Mouse (Mus musculus) liver, embryonic 11.5 days (tissue): ENCODE measurements around the gene Atox1. TPM values are rescaled to one million over a fixed set of nuclear protein-coding genes. Genes with fewer than 3 reads are reported as not detected.

Source experiments
- ATAC-seq: fragments of 200-750 bp; cut with Nextera tagmentation; replicated peaks from 2 replicates; pipeline ENCODE4 v1.8.0; 2017; ENCODE audit warnings: moderate number of reproducible peaks, mild to moderate bottlenecking, moderate TSS enrichment, moderate library complexity; ENCODE audit not compliant: low FRiP score
- DNase-seq: peaks from one replicate; pipeline ENCODE4 v3.0.0-alpha.2; 2017; ENCODE audit warnings: low spot score
- H3K27ac ChIP-seq: fragments of 300-500 bp; sonication (generic); 2 replicates; pipeline ENCODE4 v1.5.1; 2014; ENCODE audit warnings: mild to moderate bottlenecking, low read depth, low read length, control low read depth
- H3K27me3 ChIP-seq: fragments of 300-500 bp; sonication (generic); replicated peaks from 2 replicates; pipeline ENCODE4 v1.6.1; 2014; ENCODE audit warnings: low read length, mixed read lengths; ENCODE audit not compliant: control insufficient read depth, insufficient read depth
- H3K36me3 ChIP-seq: fragments of 300-500 bp; sonication (generic); 2 replicates; pipeline ENCODE4 v1.6.1; 2014; ENCODE audit warnings: mild to moderate bottlenecking, low read length, moderate library complexity, mixed read lengths; ENCODE audit not compliant: control insufficient read depth, insufficient read depth
- H3K4me1 ChIP-seq: fragments of 300-500 bp; sonication (generic); replicated peaks from 2 replicates; pipeline ENCODE4 v1.6.1; 2014; ENCODE audit warnings: low read length, mixed read lengths; ENCODE audit not compliant: control insufficient read depth, insufficient read depth
- H3K4me2 ChIP-seq: fragments of 300-500 bp; sonication (generic); 2 replicates; pipeline ENCODE4 v1.6.1; 2014; ENCODE audit warnings: mild to moderate bottlenecking, control low read depth, moderate library complexity
- H3K4me3 ChIP-seq: fragments of 300-500 bp; sonication (generic); 2 replicates; pipeline ENCODE4 v1.5.1; 2014; ENCODE audit warnings: low read depth, low read length, control low read depth
- H3K9ac ChIP-seq: fragments of 300-500 bp; sonication (generic); 2 replicates; pipeline ENCODE4 v1.6.1; 2014; ENCODE audit warnings: low read depth, low read length, control low read depth
- H3K9me3 ChIP-seq: fragments of 300-500 bp; sonication (generic); 2 replicates; pipeline ENCODE4 v1.6.1; 2016; ENCODE audit warnings: low read length, inconsistent platforms, mixed read lengths; ENCODE audit not compliant: control insufficient read depth
- WGBS: fragments of 180-500 bp; shearing (Covaris S2); extraction: QIAGEN DNeasy Blood & Tissue Kit; methylation state at CpG from one replicate; pipeline ENCODE4 v1.1.7; 2014; 5-methylcytosine and 5-hydroxymethylcytosine counted together
- polyA plus RNA-seq: library from polyadenylated mRNA; unstranded; fragments of >200 nt; fragmentation: Nextera tagmentation; extraction: Ambion mirVana; gene quantifications from 2 replicates; pipeline ENCODE4 v1.2.1, GENCODE M21; 2014

Atox1 gene
- 243 and 270 TPM in 2 replicates for polyA plus RNA-seq

DNA sequence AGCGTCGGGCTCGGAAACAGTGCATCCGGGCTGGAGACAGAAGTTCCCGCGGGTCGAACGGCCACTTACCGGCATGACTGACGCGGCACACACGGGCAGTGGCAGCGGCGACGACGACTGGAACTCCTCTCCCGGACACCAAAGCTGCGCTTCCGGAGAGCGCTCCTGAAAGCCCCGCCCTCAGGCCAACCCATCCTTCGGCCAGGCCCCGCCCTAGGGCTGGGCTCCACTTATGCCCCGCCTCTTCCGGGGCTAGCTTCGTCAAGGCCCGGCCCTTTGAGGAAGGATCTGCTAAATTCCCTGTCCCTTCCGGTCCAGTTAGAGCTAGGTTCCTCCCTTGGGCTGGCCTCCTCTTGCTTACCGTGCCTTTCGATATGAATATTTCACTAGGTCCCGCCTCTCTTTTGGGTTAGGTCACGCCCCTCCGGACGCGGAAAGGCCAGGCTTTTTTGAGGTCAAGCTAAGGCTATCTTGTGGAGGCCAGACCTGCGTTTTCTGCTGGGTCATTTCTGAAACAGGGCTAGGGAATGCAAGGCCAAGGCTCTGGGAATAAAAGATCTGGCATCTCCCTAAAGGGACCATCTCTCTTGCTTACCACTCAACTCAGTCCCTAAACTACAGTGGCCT, at the start of gene Atox1:
Gene Atox1 (minus strand): TSS at position 221 of the 627 bp plus-strand sequence.
- H3K9ac ChIP-seq, result peak within 1 kb of the TSS; percentile 75
- H3K9me3 ChIP-seq, result no peaks in the 10 kb centered on the region
- H3K4me2 ChIP-seq, result peak within 1 kb of the TSS; percentile 81
- H3K27ac ChIP-seq, result peak within 1 kb of the TSS; percentile 87
- under 1% methylated on average over 36 of the region's 36 CpGs for WGBS
- no peaks in the 10 kb centered on the region; the same call in 1 of the 2 replicates for H3K36me3 ChIP-seq
- peaks cover 28% of the 10 kb centered on the region for H3K4me1 ChIP-seq
- H3K27me3 ChIP-seq, result no peaks in the 10 kb centered on the region
- peak within 1 kb of the TSS; percentile 74 for H3K4me3 ChIP-seq
- peak; percentile 98 for ATAC-seq
- peak; percentile 93 for DNase-seq

- no peak overlapping the region for H3K4me3 ChIP-seq
- peaks cover 13% of the 10 kb centered on the region; the same call in 1 of the 2 replicates for H3K36me3 ChIP-seq
- WGBS, result 79% methylated on average over 3 of the region's 3 CpGs
- no peaks in the 10 kb centered on the region for H3K4me1 ChIP-seq
- H3K27me3 ChIP-seq, result no peaks in the 10 kb centered on the region
- no peak overlapping the region for H3K27ac ChIP-seq
- no peak overlapping the region for H3K9ac ChIP-seq
- DNase-seq (no peak), ATAC-seq (no peak)
- no peaks in the 10 kb centered on the region for H3K9me3 ChIP-seq
- H3K4me2 ChIP-seq, result no peak overlapping the region
These were observed 44.4 kb upstream of the Atox1 start for GRCm38 (mm10) chr11:55505485-55505884.

- Histone ChIP-seq H3K4me1 (no peaks in the 10 kb centered on the region), H3K9me3 (no peaks in the 10 kb centered on the region), H3K4me3 (no peak overlapping the region), H3K4me2 (no peak overlapping the region), H3K9ac (no peak overlapping the region), H3K27ac (no peak overlapping the region), H3K27me3 (no peaks in the 10 kb centered on the region), H3K36me3 (peaks cover 24% of the 10 kb centered on the region)
- no peak for ATAC-seq
- WGBS, result 66% methylated on average over 5 of the region's 5 CpGs
- DNase-seq, result no peak
These were observed 41.8 kb upstream of the Atox1 start for GRCm38 (mm10) chr11:55502886-55503285.

DNA sequence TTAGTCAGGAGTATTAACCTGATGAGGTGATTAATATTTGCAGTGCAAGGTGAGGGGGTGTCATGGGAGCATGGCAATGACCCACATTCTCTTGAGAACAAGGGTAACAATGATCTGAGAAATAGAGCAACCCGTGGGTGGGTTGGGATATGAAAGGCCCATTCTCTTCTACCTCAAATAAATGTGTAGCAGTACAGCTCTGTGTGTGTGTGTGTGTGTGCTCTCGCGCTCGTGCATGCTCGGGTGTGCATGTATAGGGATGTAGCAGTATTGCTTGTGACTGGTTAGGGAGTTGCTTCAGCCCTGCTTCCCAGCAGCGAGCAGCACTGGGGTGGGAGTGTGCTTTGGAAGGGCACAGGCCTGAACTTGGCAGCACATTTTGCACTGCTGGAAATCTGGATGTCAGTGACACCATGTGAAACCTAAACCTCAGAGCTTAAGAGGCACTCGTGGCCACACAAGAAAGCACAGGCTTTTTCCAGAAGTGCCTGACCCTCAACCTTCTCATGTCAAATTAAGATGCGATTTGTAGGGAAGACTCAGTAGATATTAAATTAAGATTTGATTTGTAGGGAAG, 41.0 kb upstream of the Atox1 start:
- Histone ChIP-seq H3K4me1 (no peaks in the 10 kb centered on the region), H3K27me3 (no peaks in the 10 kb centered on the region), H3K9me3 (no peaks in the 10 kb centered on the region), H3K9ac (no peak overlapping the region), H3K27ac (no peak overlapping the region), H3K4me3 (no peak overlapping the region), H3K4me2 (no peak overlapping the region), H3K36me3 (peaks cover 29% of the 10 kb centered on the region)
- DNase-seq, result no peak
- no peak for ATAC-seq
- 85% methylated on average over 8 of the region's 8 CpGs for WGBS

GRCm38 (mm10) chr11:55497885-55498284, 36.8 kb upstream of the Atox1 start:
- ATAC-seq (peak; percentile 48), DNase-seq (no peak)
- Histone ChIP-seq H3K9me3 (no peaks in the 10 kb centered on the region), H3K36me3 (peaks cover 54% of the 10 kb centered on the region), H3K4me2 (no peak overlapping the region), H3K27me3 (no peaks in the 10 kb centered on the region), H3K9ac (no peak overlapping the region), H3K4me3 (no peak overlapping the region), H3K27ac (no peak overlapping the region), H3K4me1 (no peaks in the 10 kb centered on the region)
- WGBS, result 53% methylated on average over 5 of the region's 5 CpGs

- WGBS, result 80% methylated on average over 6 of the region's 6 CpGs
- Histone ChIP-seq H3K4me2 (no peak overlapping the region), H3K9ac (no peak overlapping the region), H3K4me3 (no peak overlapping the region), H3K36me3 (peaks cover 58% of the 10 kb centered on the region), H3K9me3 (no peaks in the 10 kb centered on the region), H3K27me3 (no peaks in the 10 kb centered on the region), H3K4me1 (no peaks in the 10 kb centered on the region), H3K27ac (no peak overlapping the region)
- DNase-seq, result no peak
- ATAC-seq, result 0 out of 2 replicates have a peak, but pooled peaks have one; percentile 25
These were observed 35.1 kb upstream of the Atox1 start for GRCm38 (mm10) chr11:55496158-55496557.

- DNase-seq (no peak), ATAC-seq (no peak; the same call in 1 of the 2 replicates)
- no peak overlapping the region for H3K4me2 ChIP-seq
- H3K4me1 ChIP-seq, result no peaks in the 10 kb centered on the region
- no peak overlapping the region for H3K4me3 ChIP-seq
- no peak overlapping the region for H3K9ac ChIP-seq
- peaks cover 61% of the 10 kb centered on the region for H3K36me3 ChIP-seq
- no peaks in the 10 kb centered on the region for H3K27me3 ChIP-seq
- no peak overlapping the region for H3K27ac ChIP-seq
- WGBS, result 96% methylated on average over 7 of the region's 7 CpGs
- no peaks in the 10 kb centered on the region for H3K9me3 ChIP-seq
These were observed 24.4 kb upstream of the Atox1 start for GRCm38 (mm10) chr11:55485443-55485842.

DNA sequence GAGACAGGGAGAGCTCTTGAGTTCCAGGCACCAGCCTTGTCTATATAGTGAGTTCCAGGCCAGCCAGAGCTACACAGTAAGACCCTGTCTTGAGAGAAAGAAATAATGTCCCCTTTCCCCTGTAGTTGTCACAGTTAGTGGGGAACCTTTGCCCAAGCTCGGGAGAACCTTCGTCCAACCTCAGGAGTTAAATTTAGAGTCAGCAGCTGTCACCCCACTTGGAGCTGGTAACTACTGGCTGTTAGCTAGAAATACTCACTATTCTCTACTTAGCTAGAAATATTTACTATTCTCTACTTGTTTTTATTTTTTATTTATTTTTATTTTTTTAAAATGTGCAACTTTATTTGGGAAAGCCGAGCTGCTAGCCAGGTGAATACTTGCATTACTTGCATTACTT, 12.2 kb upstream of the Atox1 start:
- H3K36me3 ChIP-seq, result peaks cover 15% of the 10 kb centered on the region
- no peak overlapping the region for H3K9ac ChIP-seq
- H3K9me3 ChIP-seq, result no peaks in the 10 kb centered on the region
- peak overlapping the region; percentile 95 for H3K4me2 ChIP-seq
- peak overlapping the region; percentile 21; the same call in 1 of the 2 replicates for H3K4me3 ChIP-seq
- ATAC-seq (no peak), DNase-seq (no peak)
- peaks cover 34% of the 10 kb centered on the region for H3K4me1 ChIP-seq
- 88% methylated on average over 3 of the region's 3 CpGs for WGBS
- no peak overlapping the region for H3K27ac ChIP-seq
- H3K27me3 ChIP-seq, result no peaks in the 10 kb centered on the region

- Histone ChIP-seq H3K27ac (0 out of 2 replicates have a peak overlapping the region, but pooled peaks have one; percentile 22), H3K4me2 (peak overlapping the region; percentile 95), H3K4me3 (peak overlapping the region; percentile 83), H3K36me3 (peaks cover 11% of the 10 kb centered on the region; the same call in 1 of the 2 replicates), H3K9me3 (no peaks in the 10 kb centered on the region), H3K9ac (peak overlapping the region; percentile 99), H3K4me1 (peaks cover 32% of the 10 kb centered on the region), H3K27me3 (no peaks in the 10 kb centered on the region)
- no peak for ATAC-seq
- 72% methylated on average over 7 of the region's 7 CpGs for WGBS
- no peak for DNase-seq
These were observed 10.4 kb upstream of the Atox1 start for GRCm38 (mm10) chr11:55471467-55471866.
